Mouse (Mus musculus) small intestine, adult 2 months (tissue): ENCODE results near the gene A030014E15Rik. TPM values are rescaled to one million over a fixed set of nuclear protein-coding genes. Genes with fewer than 3 reads are reported as not detected.
"Not testable (repeated sequence)": the region's sequence is repeated elsewhere in the genome, so short reads cannot be mapped to it uniquely, and the experiment has no call there.

Source experiments
- H3K27ac ChIP-seq: fragments of 200-500 bp; 2 replicates; pipeline ENCODE4 v1.5.1; 2012; ENCODE audit warnings: low read depth, low read length, control low read depth, inconsistent platforms; ENCODE audit not compliant: insufficient read depth
- H3K27me3 ChIP-seq: fragments of 200-500 bp; 2 replicates; pipeline ENCODE4 v1.6.1; 2012; ENCODE audit warnings: mild to moderate bottlenecking, moderate library complexity, low read length, inconsistent platforms; ENCODE audit not compliant: control insufficient read depth, insufficient read depth
- H3K36me3 ChIP-seq: fragments of 200-500 bp; 2 replicates; pipeline ENCODE4 v1.6.1; 2012; ENCODE audit warnings: mild to moderate bottlenecking, low read length, control low read depth, inconsistent platforms; ENCODE audit not compliant: control insufficient read depth, insufficient read depth
- H3K4me1 ChIP-seq: fragments of 200-500 bp; 2 replicates; pipeline ENCODE4 v1.6.1; 2012; ENCODE audit warnings: low read length, inconsistent platforms, mixed read lengths; ENCODE audit not compliant: control insufficient read depth, insufficient read depth, insufficient read length
- H3K4me3 ChIP-seq: fragments of 200-500 bp; 2 replicates; pipeline ENCODE4 v1.5.1; 2012; ENCODE audit warnings: low read depth, mild to moderate bottlenecking, control low read depth, inconsistent platforms, low read length, moderate library complexity
- CTCF ChIP-seq: fragments of 200-500 bp; IDR thresholded peaks from 2 replicates; pipeline ENCODE4 v1.5.1; 2012; ENCODE audit warnings: low read depth, mild to moderate bottlenecking, control low read depth, inconsistent platforms, low read length, moderate library complexity, mixed read lengths; ENCODE audit not compliant: insufficient replicate concordance, insufficient read length; ENCODE audit errors: extremely low read depth
- POLR2A ChIP-seq: fragments of 200-500 bp; IDR thresholded peaks from 2 replicates; pipeline ENCODE4 v1.6.1; 2012; ENCODE audit warnings: low read depth, mild to moderate bottlenecking, control low read depth, inconsistent platforms, low read length, moderate library complexity
- WGBS: fragments of 180-500 bp; shearing (Covaris S2); methylation state at CpG from one replicate; pipeline ENCODE4 v1.1.7; 2018; 5-methylcytosine and 5-hydroxymethylcytosine counted together
- polyA plus RNA-seq: library from polyadenylated mRNA; depleted of rRNA; stranded (reverse); fragments of >200 nt; gene quantifications from 2 replicates; pipeline ENCODE4 v1.2.3, GENCODE M21; 2012; rRNA removed

The A030014E15Rik gene
- not detected in 2 replicates for polyA plus RNA-seq

GRCm38 (mm10) chr1:82924650-82925049 is at the start of gene A030014E15Rik:
Gene A030014E15Rik (plus strand): TSS chr1:82924917.
- Histone ChIP-seq H3K4me1 (no peaks in the 10 kb centered on the region), H3K27ac (no peak within 1 kb of the TSS), H3K36me3 (no peaks in the 10 kb centered on the region), H3K27me3 (no peaks in the 10 kb centered on the region), H3K4me3 (no peak within 1 kb of the TSS)
- TF ChIP-seq CTCF (no peak), POLR2A (no peak)
- 79% methylated on average over 6 of the region's 6 CpGs for WGBS

- Histone ChIP-seq H3K27me3 (no peaks in the 10 kb centered on the region), H3K4me3 (no peak overlapping the region), H3K4me1 (no peaks in the 10 kb centered on the region), H3K27ac (no peak overlapping the region), H3K36me3 (peaks cover 36% of the 10 kb centered on the region)
- TF ChIP-seq POLR2A (no peak), CTCF (no peak)
- 33% methylated on average over 2 of the region's 2 CpGs for WGBS
Observed at GRCm38 (mm10) chr1:82879172-82879571, 45.5 kb upstream of the A030014E15Rik start.

GRCm38 (mm10) chr1:82880196-82880595 is 44.5 kb upstream of the A030014E15Rik start:
- TF ChIP-seq CTCF = no peak
- WGBS = 90% methylated on average over 8 of the region's 8 CpGs
- Histone ChIP-seq H3K36me3 (peaks cover 42% of the 10 kb centered on the region), H3K27ac (no peak overlapping the region), H3K4me3 (no peak overlapping the region), H3K4me1 (no peaks in the 10 kb centered on the region), H3K27me3 (no peaks in the 10 kb centered on the region)

- H3K36me3 ChIP-seq = peaks cover 40% of the 10 kb centered on the region
- no peak for TF ChIP-seq CTCF
- no peak for TF ChIP-seq POLR2A
- 75% methylated on average over 7 of the region's 7 CpGs for WGBS
Observed at GRCm38 (mm10) chr1:82893269-82893668, 31.4 kb upstream of the A030014E15Rik start.

GRCm38 (mm10) chr1:82900567-82900966 is 24.1 kb upstream of the A030014E15Rik start:
- WGBS = 88% methylated on average over 1 of the region's 1 CpGs
- H3K36me3 ChIP-seq = peaks cover 40% of the 10 kb centered on the region
- H3K4me3 ChIP-seq = no peak overlapping the region
- TF ChIP-seq CTCF (no peak), POLR2A (no peak)
- H3K27me3 ChIP-seq = no peaks in the 10 kb centered on the region; the same call in 1 of the 2 replicates
- H3K27ac ChIP-seq = no peak overlapping the region
- H3K4me1 ChIP-seq = no peaks in the 10 kb centered on the region

More at GRCm38 (mm10) chr1:82893269-82893668, 31.4 kb upstream of the A030014E15Rik start:
- H3K4me3 ChIP-seq = no peak overlapping the region
- no peaks in the 10 kb centered on the region for H3K4me1 ChIP-seq
- H3K27me3 ChIP-seq = no peaks in the 10 kb centered on the region
- H3K27ac ChIP-seq = no peak overlapping the region

GRCm38 (mm10) chr1:82901201-82901600 is 23.5 kb upstream of the A030014E15Rik start:
- TF ChIP-seq POLR2A = no peak
- TF ChIP-seq CTCF = no peak
- Histone ChIP-seq H3K36me3 (peaks cover 38% of the 10 kb centered on the region), H3K4me1 (no peaks in the 10 kb centered on the region), H3K27me3 (no peaks in the 10 kb centered on the region; the same call in 1 of the 2 replicates), H3K27ac (no peak overlapping the region), H3K4me3 (no peak overlapping the region)
- WGBS = 82% methylated on average over 3 of the region's 3 CpGs

GRCm38 (mm10) chr1:82905886-82906285 is 18.8 kb upstream of the A030014E15Rik start:
- Histone ChIP-seq H3K4me1 (no peaks in the 10 kb centered on the region), H3K27ac (no peak overlapping the region), H3K36me3 (peaks cover 13% of the 10 kb centered on the region), H3K27me3 (no peaks in the 10 kb centered on the region), H3K4me3 (no peak overlapping the region)
- TF ChIP-seq POLR2A = no peak
- no peak for TF ChIP-seq CTCF
- WGBS = 89% methylated on average over 3 of the region's 3 CpGs

- TF ChIP-seq CTCF = no peak
- no peak for TF ChIP-seq POLR2A
- Histone ChIP-seq H3K4me1 (0 out of 2 replicates have a peak, but pooled peaks cover 2% of the 10 kb centered on the region), H3K4me3 (no peak within 1 kb of the TSS), H3K27ac (no peak within 1 kb of the TSS), H3K27me3 (no peaks in the 10 kb centered on the region), H3K36me3 (no peaks in the 10 kb centered on the region)
- WGBS = 68% methylated on average over 3 of the region's 3 CpGs
Observed at GRCm38 (mm10) chr1:82913025-82913424, 11.7 kb upstream of the A030014E15Rik start, which contains the start of gene A030005L19Rik. Gene A030005L19Rik (plus strand): TSS chr1:82913325.

GRCm38 (mm10) chr1:82913434-82913833 is 11.3 kb upstream of the A030014E15Rik start:
- H3K4me1 ChIP-seq, H3K27ac ChIP-seq, H3K36me3 ChIP-seq, H3K27me3 ChIP-seq, H3K4me3 ChIP-seq: not testable (repeated sequence)
- WGBS = 90% methylated on average over 5 of the region's 5 CpGs

GRCm38 (mm10) chr1:82930558-82930957 is 5.8 kb downstream of the A030014E15Rik start:
- not testable (repeated sequence) for H3K27ac ChIP-seq, H3K36me3 ChIP-seq, H3K4me3 ChIP-seq, H3K4me1 ChIP-seq, H3K27me3 ChIP-seq
- WGBS = 88% methylated on average over 3 of the region's 3 CpGs

GRCm38 (mm10) chr1:82931326-82931725 is 6.6 kb downstream of the A030014E15Rik start, which contains the start of gene Gm6217:
Gene Gm6217 (minus strand): TSS chr1:82931399.
- no CpG with 5 or more reads among the region's 6 CpGs for WGBS
- not testable (repeated sequence) for H3K4me3 ChIP-seq, H3K27me3 ChIP-seq, H3K36me3 ChIP-seq, H3K27ac ChIP-seq, H3K4me1 ChIP-seq
